Mouse (Mus musculus) heart, embryonic 15.5 days (tissue): ENCODE results near the gene Kantr. TPM values are rescaled to one million over a fixed set of nuclear protein-coding genes. Genes with fewer than 3 reads are reported as not detected.

Experiments used
- ATAC-seq: fragments of 200-750 bp; cut with Nextera tagmentation; replicated peaks from 2 replicates; pipeline ENCODE4 v1.8.0; 2017; ENCODE audit warnings: low read depth, moderate TSS enrichment; ENCODE audit not compliant: insufficient number of reproducible peaks, insufficient read depth, low FRiP score
- H3K27ac ChIP-seq: fragments of 300-500 bp; sonication (generic); 2 replicates; pipeline ENCODE4 v1.5.1; 2015; ENCODE audit warnings: mild to moderate bottlenecking, inconsistent platforms
- H3K27me3 ChIP-seq: fragments of 300-500 bp; sonication (generic); 2 replicates; pipeline ENCODE4 v1.6.1; 2015; ENCODE audit warnings: inconsistent platforms
- H3K36me3 ChIP-seq: fragments of 300-500 bp; sonication (generic); 2 replicates; pipeline ENCODE4 v1.6.1; 2015; ENCODE audit warnings: mild to moderate bottlenecking, inconsistent platforms
- H3K4me1 ChIP-seq: fragments of 300-500 bp; sonication (generic); replicated peaks from 2 replicates; pipeline ENCODE4 v1.6.1; 2015; ENCODE audit warnings: inconsistent platforms
- H3K4me2 ChIP-seq: fragments of 300-500 bp; sonication (generic); 2 replicates; pipeline ENCODE4 v1.6.1; 2015; ENCODE audit warnings: inconsistent platforms, mild to moderate bottlenecking, moderate library complexity
- H3K4me3 ChIP-seq: fragments of 300-500 bp; sonication (generic); 2 replicates; pipeline ENCODE4 v1.5.1; 2015; ENCODE audit warnings: mild to moderate bottlenecking, inconsistent platforms
- H3K9ac ChIP-seq: fragments of 300-500 bp; sonication (generic); 2 replicates; pipeline ENCODE4 v1.6.1; 2015; ENCODE audit warnings: mild to moderate bottlenecking, inconsistent platforms
- H3K9me3 ChIP-seq: fragments of 300-500 bp; sonication (generic); replicated peaks from 2 replicates; pipeline ENCODE4 v1.6.1; 2016; ENCODE audit warnings: inconsistent platforms
- WGBS: fragments of 180-500 bp; shearing (Covaris S2); methylation state at CpG from one replicate; pipeline ENCODE4 v1.1.7; 2015; ENCODE audit warnings: mixed read lengths; 5-methylcytosine and 5-hydroxymethylcytosine counted together
- polyA plus RNA-seq: library from polyadenylated mRNA; unstranded; fragments of >200 nt; fragmentation: Nextera tagmentation; extraction: Ambion mirVana; gene quantifications from 2 replicates; pipeline ENCODE4 v1.2.1, GENCODE M21; 2015

Kantr gene
- polyA plus RNA-seq, 1 experiment from 2014 or later: 6.7 TPM

DNA sequence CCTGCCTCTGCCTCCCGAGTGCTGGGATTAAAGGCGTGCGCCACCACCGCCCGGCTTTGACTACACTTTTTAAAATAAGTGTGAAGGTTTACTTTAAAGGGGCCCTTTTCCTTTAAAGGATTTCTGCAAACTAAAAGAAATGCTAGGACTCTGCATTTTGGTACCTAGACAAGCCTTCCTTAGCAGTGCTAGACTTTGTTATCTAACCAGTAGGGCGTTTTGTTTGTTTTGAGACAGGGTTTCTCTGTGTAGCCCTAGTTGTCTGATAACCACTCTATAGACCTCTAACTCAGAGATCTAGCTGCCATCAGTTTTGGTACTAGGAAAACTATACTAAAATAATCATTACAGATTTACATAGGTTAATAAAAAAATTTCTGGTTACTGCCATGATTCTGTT lies 47.9 kb downstream of the Kantr start:
- Histone ChIP-seq H3K9ac (no peak overlapping the region), H3K36me3 (peaks cover 14% of the 10 kb centered on the region), H3K27ac (no peak overlapping the region), H3K4me2 (no peak overlapping the region), H3K27me3 (no peaks in the 10 kb centered on the region), H3K4me3 (no peak overlapping the region), H3K9me3 (no peaks in the 10 kb centered on the region), H3K4me1 (no peaks in the 10 kb centered on the region; the same call in 1 of the 2 replicates)
- no peak for ATAC-seq
- 82% methylated on average over 6 of the region's 6 CpGs for whole genome bisulfite sequencing

DNA sequence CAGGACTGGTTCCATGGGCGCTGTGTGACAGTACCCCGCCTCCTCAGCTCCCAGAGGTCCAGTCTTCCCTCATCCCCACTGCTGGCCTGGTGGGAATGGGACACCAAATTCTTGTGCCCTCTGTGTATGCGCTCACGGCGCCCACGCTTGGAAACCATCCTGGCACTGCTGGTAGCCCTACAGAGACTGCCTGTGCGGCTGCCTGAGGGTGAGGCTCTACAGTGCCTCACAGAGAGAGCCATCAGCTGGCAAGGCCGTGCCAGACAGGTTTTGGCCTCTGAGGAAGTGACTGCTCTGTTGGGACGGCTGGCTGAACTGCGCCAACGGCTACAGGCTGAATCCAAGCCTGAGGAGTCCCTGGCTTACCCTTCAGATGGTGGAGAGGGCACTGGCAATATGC lies 56.1 kb downstream of the Kantr start:
- WGBS: 94% methylated on average over 11 of the region's 11 CpGs
- ATAC-seq: no peak

More for the DNA sequence above, 56.1 kb downstream of the Kantr start:
- no peaks in the 10 kb centered on the region for H3K4me1 ChIP-seq
- no peak overlapping the region for H3K4me2 ChIP-seq
- H3K9ac ChIP-seq: no peak overlapping the region
- peaks cover 91% of the 10 kb centered on the region for H3K36me3 ChIP-seq
- H3K9me3 ChIP-seq: no peaks in the 10 kb centered on the region
- no peak overlapping the region for H3K4me3 ChIP-seq
- no peak overlapping the region for H3K27ac ChIP-seq
- H3K27me3 ChIP-seq: no peaks in the 10 kb centered on the region

Other genes starting within 250 kb of the Kantr start
- gene Iqsec2, start 183.2 kb downstream of the Kantr start, polyA plus RNA-seq: 39.9 and 44.0 TPM in 2 replicates
- gene Kdm5c, start 94.5 kb downstream of the Kantr start, polyA plus RNA-seq: 24.7 and 34.6 TPM in 2 replicates
- 15.6 and 18.3 TPM in 2 replicates for gene Tspyl2, start 14.9 kb upstream of the Kantr start, polyA plus RNA-seq
- 2.4 and 2.7 TPM in 2 replicates for gene Gpr173, start 41.2 kb upstream of the Kantr start, polyA plus RNA-seq
- not detected in 2 replicates for gene Cldn34a, start 235.8 kb upstream of the Kantr start, polyA plus RNA-seq